Mouse (Mus musculus): ENCODE measurements at regions not wholly inside any gene's neighbourhood (a gene's known extent, or its start where the extent isn't known, plus 50 kb on each side); places are given as distances from the start of the nearest gene placed in this dataset.
A peak's percentile ranks its signal among the peaks of the same experiment; 100 is the strongest.

- intact Hi-C loops (cut with DNase I): no loop called here
- no peak for DNase-seq (ENCODE audit: extremely low spot score in 1 of 2, low spot score in 2 of 2)
Measured at GRCm38 (mm10) chr9:84178705-84179104, 253.8 kb downstream of the Bckdhb start.

GRCm38 (mm10) chr9:84179238-84179637 is 254.3 kb downstream of the Bckdhb start:
- intact Hi-C loops (cut with DNase I): no loop called here
- DNase-seq (ENCODE audit: extremely low spot score in 1 of 2, low spot score in 2 of 2): no peak

- no peak for DNase-seq (ENCODE audit: extremely low spot score in 1 of 2, low spot score in 2 of 2)
- intact Hi-C loops (cut with DNase I): no loop called here
Measured at GRCm38 (mm10) chr9:84183637-84184374, 258.9 kb downstream of the Bckdhb start.

- intact Hi-C loops (cut with DNase I): no loop called here
- no peak for DNase-seq (ENCODE audit: extremely low spot score in 1 of 2, low spot score in 2 of 2)
Measured at GRCm38 (mm10) chr9:84187531-84187930, 262.6 kb downstream of the Bckdhb start.

- no peak for DNase-seq (ENCODE audit: extremely low spot score in 1 of 2, low spot score in 2 of 2)
- intact Hi-C loops (cut with DNase I): no loop called here
Measured at GRCm38 (mm10) chr9:84193405-84193804, 268.5 kb downstream of the Bckdhb start.

GRCm38 (mm10) chr9:84194716-84195115 is 269.8 kb downstream of the Bckdhb start:
- intact Hi-C loops (cut with DNase I): no loop called here
- DNase-seq (ENCODE audit: extremely low spot score in 1 of 2, low spot score in 2 of 2): no peak

- intact Hi-C loops (cut with DNase I): no loop called here
Measured at GRCm38 (mm10) chr9:84195338-84195737, 270.4 kb downstream of the Bckdhb start.

GRCm38 (mm10) chr9:84200208-84200607 is 275.3 kb downstream of the Bckdhb start:
- DNase-seq (ENCODE audit: extremely low spot score in 1 of 2, low spot score in 2 of 2): no peak
- intact Hi-C loops (cut with DNase I): no loop called here

More at GRCm38 (mm10) chr9:84195338-84195737, 270.4 kb downstream of the Bckdhb start:
- no peak for DNase-seq (ENCODE audit: extremely low spot score in 1 of 2, low spot score in 2 of 2)

GRCm38 (mm10) chr9:84204056-84204455 is 279.1 kb downstream of the Bckdhb start:
- intact Hi-C loops (cut with DNase I): no loop called here
- no peak for DNase-seq (ENCODE audit: extremely low spot score in 1 of 2, low spot score in 2 of 2)

- intact Hi-C loops (cut with DNase I): no loop called here
- DNase-seq (ENCODE audit: extremely low spot score in 1 of 2, low spot score in 2 of 2): no peak
Measured at GRCm38 (mm10) chr9:84240491-84240975, 315.6 kb downstream of the Bckdhb start.

GRCm38 (mm10) chr9:84249765-84250164 is 324.8 kb downstream of the Bckdhb start:
- no peak for DNase-seq (ENCODE audit: extremely low spot score in 1 of 2, low spot score in 2 of 2)
- intact Hi-C loops (cut with DNase I): loop anchor here (5.0 kb wide), 1 partner anchor 1078 kb away; the partner anchor contains the start of gene Tent5a

- intact Hi-C loops (cut with DNase I): loop anchor here (5.0 kb wide), 1 partner anchor 1074 kb away; the partner anchor contains the start of gene Tent5a
- DNase-seq (ENCODE audit: extremely low spot score in 1 of 2, low spot score in 2 of 2): peak in 1 of 2 experiments; percentile 54
Measured at GRCm38 (mm10) chr9:84253022-84253991, 328.4 kb downstream of the Bckdhb start.

- intact Hi-C loops (cut with DNase I): no loop called here
- no peak for DNase-seq (ENCODE audit: extremely low spot score in 1 of 2, low spot score in 2 of 2)
Measured at GRCm38 (mm10) chr9:84258488-84258887, 333.5 kb downstream of the Bckdhb start.

GRCm38 (mm10) chr9:84259751-84260150 is 334.8 kb downstream of the Bckdhb start:
- intact Hi-C loops (cut with DNase I): no loop called here
- no peak for DNase-seq (ENCODE audit: extremely low spot score in 1 of 2, low spot score in 2 of 2)

- peak in 1 of 2 experiments; percentile 26 for DNase-seq (ENCODE audit: extremely low spot score in 1 of 2, low spot score in 2 of 2)
- intact Hi-C loops (cut with DNase I): no loop called here
Measured at GRCm38 (mm10) chr9:84262151-84262550, 337.2 kb downstream of the Bckdhb start.

GRCm38 (mm10) chr9:84266974-84267373 is 342.0 kb downstream of the Bckdhb start:
- DNase-seq (ENCODE audit: extremely low spot score in 1 of 2, low spot score in 2 of 2): no peak
- intact Hi-C loops (cut with DNase I): no loop called here

- intact Hi-C loops (cut with DNase I): no loop called here
- no peak for DNase-seq (ENCODE audit: extremely low spot score in 1 of 2, low spot score in 2 of 2)
Measured at GRCm38 (mm10) chr9:84274608-84275007, 349.7 kb downstream of the Bckdhb start.

- DNase-seq (ENCODE audit: extremely low spot score in 1 of 2, low spot score in 2 of 2): no peak
- intact Hi-C loops (cut with DNase I): no loop called here
Measured at GRCm38 (mm10) chr9:84278295-84278694, 353.4 kb downstream of the Bckdhb start.

GRCm38 (mm10) chr9:84278731-84279130 is 353.8 kb downstream of the Bckdhb start:
- DNase-seq (ENCODE audit: extremely low spot score in 1 of 2, low spot score in 2 of 2): no peak
- intact Hi-C loops (cut with DNase I): no loop called here

All from left cerebral cortex, postnatal 10 days (tissue).